Mouse (Mus musculus) thymus, adult 2 months (tissue): Measurements from ENCODE around the gene Cebpe. TPM values are rescaled to one million over a fixed set of nuclear protein-coding genes. Genes with fewer than 3 reads are reported as not detected.

Experiments
- DNase-seq: peaks from one replicate; pipeline ENCODE4 v3.0.0; 2021
- H3K27ac ChIP-seq: fragments of 200-500 bp; 2 replicates; pipeline ENCODE4 v1.5.1; 2012; ENCODE audit warnings: low read length, control low read depth; ENCODE audit not compliant: control insufficient read depth, insufficient read depth
- H3K27me3 ChIP-seq: fragments of 200-500 bp; 2 replicates; pipeline ENCODE4 v1.6.1; 2012; ENCODE audit warnings: mild to moderate bottlenecking, low read length, moderate library complexity, mixed read lengths; ENCODE audit not compliant: control insufficient read depth, insufficient read depth
- H3K36me3 ChIP-seq: fragments of 200-500 bp; 2 replicates; pipeline ENCODE4 v1.6.1; 2012; ENCODE audit warnings: mild to moderate bottlenecking, low read length, moderate library complexity; ENCODE audit not compliant: control insufficient read depth, insufficient read depth
- H3K4me1 ChIP-seq: fragments of 200-500 bp; replicated peaks from 2 replicates; pipeline ENCODE4 v1.6.1; 2012; ENCODE audit warnings: low read length; ENCODE audit not compliant: control insufficient read depth, insufficient read depth
- H3K4me3 ChIP-seq: fragments of 200-500 bp; 2 replicates; pipeline ENCODE4 v1.5.1; 2012; ENCODE audit warnings: mild to moderate bottlenecking, low read length, control low read depth, moderate library complexity; ENCODE audit not compliant: control insufficient read depth, insufficient read depth
- CTCF ChIP-seq: fragments of 200-500 bp; IDR thresholded peaks from 2 replicates; pipeline ENCODE4 v1.5.1; 2012; ENCODE audit warnings: mild to moderate bottlenecking, control low read depth, low read length, moderate library complexity, borderline replicate concordance; ENCODE audit not compliant: control insufficient read depth, poor library complexity, insufficient read depth; ENCODE audit errors: extremely low read depth
- POLR2A ChIP-seq: fragments of 200-500 bp; IDR thresholded peaks from 2 replicates; pipeline ENCODE4 v1.6.1; 2012; ENCODE audit warnings: mild to moderate bottlenecking, low read length, control low read depth, moderate library complexity; ENCODE audit not compliant: control insufficient read depth, poor library complexity, insufficient read depth; ENCODE audit errors: extremely low read depth
- WGBS: fragments of 180-500 bp; shearing (Covaris S2); methylation state at CpG from one replicate; pipeline ENCODE4 v1.1.7; 2018; 5-methylcytosine and 5-hydroxymethylcytosine counted together
- polyA plus RNA-seq: library from polyadenylated mRNA; depleted of rRNA; stranded (reverse); fragments of >200 nt; gene quantifications from 2 replicates; pipeline ENCODE4 v1.2.3, GENCODE M21; 2012; rRNA removed

Gene Cebpe
- 2.1 and 2.7 TPM in 2 replicates for polyA plus RNA-seq

- TF ChIP-seq POLR2A (no peak), CTCF (no peak)
- no peak for DNase-seq
- H3K36me3 ChIP-seq, result no peaks in the 10 kb centered on the region
- 78% methylated on average over 7 of the region's 7 CpGs for WGBS
- no peaks in the 10 kb centered on the region; the same call in 1 of the 2 replicates for H3K27me3 ChIP-seq
- H3K4me3 ChIP-seq, result no peak within 1 kb of the TSS
- H3K27ac ChIP-seq, result no peak within 1 kb of the TSS
- peaks cover 13% of the 10 kb centered on the region for H3K4me1 ChIP-seq
These were observed at the start of gene Cebpe for GRCm38 (mm10) chr14:54712074-54712473. TSS of gene Cebpe (minus strand) at chr14:54712174.

GRCm38 (mm10) chr14:54756382-54756781 lies 44.4 kb upstream of the Cebpe start:
- no peak for TF ChIP-seq POLR2A
- TF ChIP-seq CTCF, result no peak
- 42% methylated on average over 6 of the region's 6 CpGs for WGBS
- Histone ChIP-seq H3K27ac (no peak overlapping the region), H3K36me3 (no peaks in the 10 kb centered on the region), H3K4me3 (no peak overlapping the region), H3K4me1 (no peaks in the 10 kb centered on the region), H3K27me3 (no peaks in the 10 kb centered on the region)
- no peak for DNase-seq

- WGBS, result 72% methylated on average over 6 of the region's 6 CpGs
- no peak for DNase-seq
- Histone ChIP-seq H3K27ac (no peak overlapping the region), H3K27me3 (no peaks in the 10 kb centered on the region), H3K4me3 (no peak overlapping the region), H3K4me1 (no peaks in the 10 kb centered on the region), H3K36me3 (no peaks in the 10 kb centered on the region)
- no peak for TF ChIP-seq POLR2A
- no peak for TF ChIP-seq CTCF
These were observed 42.6 kb upstream of the Cebpe start for GRCm38 (mm10) chr14:54754602-54755018.

- Histone ChIP-seq H3K27me3 (no peaks in the 10 kb centered on the region), H3K4me1 (no peaks in the 10 kb centered on the region), H3K4me3 (no peak overlapping the region), H3K27ac (no peak overlapping the region), H3K36me3 (no peaks in the 10 kb centered on the region)
- TF ChIP-seq CTCF, result no peak
- no peak for TF ChIP-seq POLR2A
- WGBS, result 83% methylated on average over 14 of the region's 14 CpGs
- DNase-seq, result no peak
These were observed 42.1 kb upstream of the Cebpe start for GRCm38 (mm10) chr14:54753986-54754601.

GRCm38 (mm10) chr14:54752938-54753337 lies 41.0 kb upstream of the Cebpe start:
- WGBS, result 93% methylated on average over 6 of the region's 6 CpGs
- H3K36me3 ChIP-seq, result no peaks in the 10 kb centered on the region
- DNase-seq, result no peak
- TF ChIP-seq CTCF, result no peak
- TF ChIP-seq POLR2A, result no peak
- no peaks in the 10 kb centered on the region for H3K27me3 ChIP-seq
- no peak overlapping the region for H3K27ac ChIP-seq
- no peaks in the 10 kb centered on the region for H3K4me1 ChIP-seq
- no peak overlapping the region for H3K4me3 ChIP-seq

- no peak overlapping the region for H3K4me3 ChIP-seq
- H3K36me3 ChIP-seq, result no peaks in the 10 kb centered on the region
- H3K4me1 ChIP-seq, result no peaks in the 10 kb centered on the region
- DNase-seq, result no peak
- no peaks in the 10 kb centered on the region for H3K27me3 ChIP-seq
- no peak overlapping the region for H3K27ac ChIP-seq
- WGBS, result 90% methylated on average over 1 of the region's 1 CpGs
- no peak for TF ChIP-seq CTCF
- TF ChIP-seq POLR2A, result no peak
These were observed 39.8 kb upstream of the Cebpe start for GRCm38 (mm10) chr14:54751768-54752167.

GRCm38 (mm10) chr14:54749238-54749637 lies 37.3 kb upstream of the Cebpe start:
- Histone ChIP-seq H3K4me1 (no peaks in the 10 kb centered on the region), H3K27me3 (no peaks in the 10 kb centered on the region), H3K4me3 (no peak overlapping the region), H3K36me3 (no peaks in the 10 kb centered on the region), H3K27ac (no peak overlapping the region)
- TF ChIP-seq CTCF, result no peak
- no peak for TF ChIP-seq POLR2A
- no peak for DNase-seq
- WGBS, result 37% methylated on average over 4 of the region's 4 CpGs
